Mouse (Mus musculus) embryo, embryonic 9.5 days (tissue): ENCODE data around the gene Hcls1.

Source experiments
- DNase-seq: peaks from one replicate; pipeline ENCODE4 v3.0.0-alpha.2; 2017; ENCODE audit errors: extremely low spot score

Gene Hcls1

GRCm38 (mm10) chr16:36934841-36935620 is at the start of gene Hcls1:
Hcls1 (plus strand) TSS chr16:36934983.
- no peak for DNase-seq

- DNase-seq, result no peak
Observed at GRCm38 (mm10) chr16:36885912-36886311, 48.9 kb upstream of the Hcls1 start.

GRCm38 (mm10) chr16:36887546-36887945 is 47.2 kb upstream of the Hcls1 start:
- no peak for DNase-seq

DNA sequence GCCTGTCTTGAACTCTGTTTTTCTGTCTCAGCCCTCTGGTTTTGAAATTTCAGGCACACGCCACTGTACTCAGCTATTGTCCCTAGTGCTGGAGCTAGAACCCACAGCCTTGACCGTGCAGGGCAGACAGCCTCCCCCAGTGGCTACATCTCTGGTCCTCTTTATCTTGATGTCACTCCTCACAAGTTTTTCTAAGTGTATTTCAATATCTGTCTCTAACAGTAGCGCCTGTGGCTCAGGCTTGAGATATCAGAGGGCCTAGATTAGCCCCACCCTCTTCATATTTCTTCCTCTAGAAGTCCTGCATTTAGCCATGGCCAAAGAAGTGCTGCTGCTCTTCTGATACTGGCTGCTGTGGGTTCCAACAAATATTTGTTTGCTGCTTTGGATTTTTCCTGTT is 44.2 kb upstream of the Hcls1 start:
- DNase-seq, result no peak

- no peak for DNase-seq
Observed at GRCm38 (mm10) chr16:36891415-36891814, 43.4 kb upstream of the Hcls1 start.

DNA sequence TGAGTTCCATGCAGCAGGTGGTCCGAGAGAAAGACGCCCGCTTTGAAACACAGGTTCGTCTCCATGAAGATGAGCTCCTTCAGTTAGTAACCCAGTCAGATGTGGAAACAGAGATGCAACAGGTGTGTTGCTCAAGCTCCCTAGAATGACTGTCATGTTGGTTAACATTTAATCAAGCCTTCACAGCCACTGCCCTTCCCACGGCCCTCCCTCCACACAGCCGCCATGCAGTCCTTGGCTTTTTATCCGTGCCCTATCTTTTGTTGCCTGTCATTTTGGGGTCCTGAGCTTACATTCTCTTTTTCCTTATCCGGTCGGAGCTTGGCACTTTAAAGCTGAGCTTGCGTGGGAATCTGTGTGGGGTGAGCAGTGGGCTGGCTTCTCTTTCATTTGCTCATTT is 41.5 kb upstream of the Hcls1 start:
- DNase-seq, result no peak

- DNase-seq, result no peak
Observed at GRCm38 (mm10) chr16:36896712-36897111, 38.1 kb upstream of the Hcls1 start.

DNA sequence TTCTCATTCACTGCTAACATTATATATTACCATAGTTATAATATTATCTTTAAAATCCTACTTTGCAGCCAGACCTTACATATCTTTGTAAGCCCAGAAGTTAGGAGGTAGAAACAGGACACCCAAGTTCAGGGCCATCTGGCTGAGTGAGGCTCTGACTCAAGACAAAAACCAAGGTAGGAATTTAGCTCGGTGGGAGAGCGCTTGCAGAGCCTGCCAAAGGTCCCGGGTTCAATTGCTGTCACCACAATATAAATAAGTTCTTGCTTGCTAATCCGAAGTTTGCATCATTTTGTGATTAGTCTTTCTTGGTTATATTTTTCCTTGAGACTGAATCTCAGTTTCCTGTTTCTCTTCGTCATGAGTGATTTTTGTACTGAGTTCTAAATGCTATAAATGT is 31.6 kb upstream of the Hcls1 start:
- DNase-seq, result no peak

DNA sequence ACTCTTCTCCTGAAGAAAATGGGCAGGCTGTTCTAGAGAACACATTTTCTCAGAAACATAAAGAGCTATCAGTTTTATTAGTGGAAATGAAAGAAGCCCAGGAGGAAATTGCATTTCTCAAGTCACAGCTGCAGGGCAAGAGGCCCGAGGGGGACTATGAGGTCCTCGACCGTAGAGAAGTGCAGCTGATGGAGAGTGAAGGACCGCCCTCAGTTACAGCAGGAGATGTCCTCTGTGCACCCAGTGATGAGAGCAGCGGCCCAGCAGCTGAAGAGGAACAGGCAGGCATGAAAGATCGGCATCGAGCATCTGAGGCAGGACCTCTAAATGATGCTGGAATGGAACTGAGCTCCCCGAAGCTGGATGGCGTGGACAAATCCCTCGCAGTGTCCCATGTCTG is 22.9 kb upstream of the Hcls1 start:
- no peak for DNase-seq

GRCm38 (mm10) chr16:36912311-36912710 is 22.5 kb upstream of the Hcls1 start:
- DNase-seq, result no peak

DNA sequence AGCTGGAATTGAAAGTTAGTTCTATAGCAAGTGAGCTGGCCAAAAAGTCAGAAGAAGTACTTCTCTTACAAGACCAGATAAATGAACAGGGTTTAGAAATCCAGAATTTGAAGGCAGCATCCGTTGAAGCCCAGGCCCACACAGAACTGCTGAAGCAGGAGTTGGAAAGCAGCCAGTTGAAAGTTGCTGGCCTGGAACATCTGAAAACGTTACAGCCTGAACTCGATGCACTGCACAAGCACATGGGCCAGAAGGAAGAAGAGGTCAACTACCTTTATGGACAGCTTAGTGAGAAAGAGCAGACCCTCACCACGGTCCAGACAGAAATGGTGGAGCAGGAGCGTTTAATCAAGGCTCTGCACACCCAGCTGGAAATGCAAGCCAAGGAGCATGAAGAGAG is 20.6 kb upstream of the Hcls1 start:
- no peak for DNase-seq

GRCm38 (mm10) chr16:36918505-36918904 is 16.3 kb upstream of the Hcls1 start:
- DNase-seq, result no peak

DNA sequence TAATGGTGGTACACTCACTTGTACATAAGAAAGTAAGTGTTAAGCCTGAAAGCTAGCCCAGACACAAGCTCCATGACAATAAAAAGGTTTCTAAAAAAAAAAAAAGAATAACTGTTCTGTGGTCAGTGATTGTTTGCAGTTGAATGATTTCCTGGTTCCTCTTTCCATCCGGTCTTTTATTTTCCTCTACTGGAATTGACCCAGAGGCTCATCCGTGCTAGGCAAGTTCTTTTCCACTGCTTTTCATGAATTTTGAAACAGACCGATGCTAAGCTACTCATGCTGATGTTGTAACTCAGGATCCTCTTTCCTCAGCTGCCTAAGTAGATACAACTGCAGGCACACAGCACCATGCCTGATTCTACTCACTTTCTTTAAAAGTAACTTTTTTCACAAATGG is 14.4 kb upstream of the Hcls1 start:
- DNase-seq, result no peak

- no peak for DNase-seq
Observed at GRCm38 (mm10) chr16:36921067-36921613, 13.6 kb upstream of the Hcls1 start.

DNA sequence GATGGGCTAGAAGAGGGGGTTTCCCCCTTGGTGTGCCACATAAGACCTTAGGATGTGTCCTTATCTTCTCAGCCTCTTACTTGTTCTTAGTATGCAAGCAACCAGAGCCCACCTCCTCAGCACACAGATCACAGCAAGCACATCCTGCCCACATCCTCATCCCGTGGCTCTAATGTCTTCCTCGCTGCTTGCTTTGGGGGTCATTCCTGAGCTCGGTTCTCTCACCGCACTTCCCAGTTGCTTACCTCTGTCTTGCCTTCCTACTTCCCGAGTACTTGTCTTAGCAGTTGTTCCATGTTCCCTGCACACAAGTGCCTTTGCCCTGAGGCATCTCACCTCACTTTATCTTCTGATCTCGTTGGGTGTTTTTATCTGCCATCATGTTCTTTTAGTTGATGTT is 12.8 kb upstream of the Hcls1 start:
- DNase-seq, result no peak

DNA sequence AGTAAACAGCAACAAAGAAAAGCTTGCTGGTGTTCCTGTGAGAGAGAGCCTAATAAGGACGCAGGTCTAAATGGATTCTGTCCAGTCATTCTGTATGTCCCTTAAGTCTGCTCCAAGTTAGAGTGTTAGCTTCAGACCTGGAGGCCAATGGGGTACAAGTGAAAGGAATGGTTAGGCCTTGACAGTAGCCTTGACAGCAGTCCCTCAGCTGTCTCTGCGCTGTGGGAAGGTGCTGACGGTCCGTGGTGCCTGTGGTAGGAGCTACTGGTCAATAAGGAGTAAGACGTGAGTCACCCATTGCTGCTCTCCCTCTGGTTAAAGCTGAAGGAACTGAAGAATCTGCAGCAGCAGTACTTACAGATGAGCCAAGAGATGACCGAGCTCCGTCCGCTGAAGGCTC is 10.5 kb upstream of the Hcls1 start:
- DNase-seq, result no peak

DNA sequence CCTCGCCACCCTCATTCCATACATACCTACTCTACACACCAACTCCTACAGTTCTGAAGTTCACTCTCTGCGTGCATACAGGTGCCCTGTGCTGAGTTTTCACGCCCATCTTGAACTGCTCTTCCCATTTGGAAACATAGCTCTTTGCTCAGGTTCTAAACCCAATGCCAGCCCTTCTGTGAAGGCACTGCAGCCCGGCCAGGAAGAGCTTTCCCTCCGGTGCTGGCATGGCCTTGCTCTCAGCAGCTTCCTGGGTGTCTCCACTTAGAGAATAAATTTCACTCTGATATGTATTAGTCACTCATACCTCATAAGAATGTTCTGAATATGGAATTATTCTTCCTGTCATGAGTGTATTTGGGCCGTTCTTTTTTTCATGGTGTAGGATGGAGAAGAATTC is 9.4 kb upstream of the Hcls1 start:
- no peak for DNase-seq

GRCm38 (mm10) chr16:36925797-36926196 is 9.0 kb upstream of the Hcls1 start:
- no peak for DNase-seq

DNA sequence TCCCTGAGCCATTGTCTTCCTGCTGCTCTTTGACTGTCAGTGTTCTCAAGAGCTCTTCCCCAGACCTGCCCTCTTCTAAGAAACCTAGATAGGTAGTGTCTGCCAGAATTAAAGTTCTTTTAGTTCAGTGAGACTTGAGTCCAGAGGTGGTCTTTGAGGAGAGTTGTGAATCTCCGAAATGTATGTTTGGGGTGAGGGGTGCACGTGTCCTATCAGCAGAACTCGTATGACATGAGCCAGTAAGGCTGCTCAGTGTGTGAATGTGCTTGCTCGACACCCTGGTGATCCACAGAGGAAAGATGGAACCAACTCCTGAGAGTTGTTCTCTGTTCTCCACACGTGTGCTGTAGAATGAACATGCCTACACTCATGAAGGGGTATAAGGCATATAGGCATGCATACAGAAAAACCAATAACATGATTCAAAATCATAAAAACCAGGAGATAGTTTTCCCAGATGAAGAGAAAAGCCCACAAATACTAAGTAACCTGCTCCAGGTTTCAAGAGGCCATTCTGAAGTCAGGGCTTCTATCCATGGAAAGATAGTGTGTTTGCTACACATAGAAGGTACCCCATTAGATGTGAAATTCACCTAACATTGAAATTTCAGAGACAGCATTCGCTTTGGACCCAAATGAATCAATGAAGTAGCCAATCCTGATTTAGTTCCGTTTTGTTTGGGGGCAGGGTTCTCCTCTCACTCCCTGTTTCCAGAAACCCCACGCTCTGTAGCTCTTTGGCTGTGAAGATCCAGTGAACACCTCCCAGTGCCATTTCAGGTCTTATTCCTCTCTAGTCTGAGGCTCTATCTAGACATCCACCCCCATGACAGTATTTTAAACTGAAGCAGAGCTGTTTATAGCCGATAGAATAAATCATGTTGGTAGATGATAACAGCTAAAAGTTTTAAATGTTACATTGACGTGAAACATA is 8.0 kb upstream of the Hcls1 start:
- DNase-seq, result no peak

- no peak for DNase-seq
Observed at GRCm38 (mm10) chr16:36927495-36928105, 7.2 kb upstream of the Hcls1 start.

- DNase-seq, result no peak
Observed at GRCm38 (mm10) chr16:36928106-36928500, 6.7 kb upstream of the Hcls1 start.

- DNase-seq, result no peak
Observed at GRCm38 (mm10) chr16:36929216-36929615, 5.6 kb upstream of the Hcls1 start.
